Mouse (Mus musculus): Measurements from ENCODE around the gene Btbd35f13.
"Not testable (repeated sequence)": the region's sequence is repeated elsewhere in the genome, so short reads cannot be mapped to it uniquely, and the experiment has no call there.

Gene Btbd35f13

DNA sequence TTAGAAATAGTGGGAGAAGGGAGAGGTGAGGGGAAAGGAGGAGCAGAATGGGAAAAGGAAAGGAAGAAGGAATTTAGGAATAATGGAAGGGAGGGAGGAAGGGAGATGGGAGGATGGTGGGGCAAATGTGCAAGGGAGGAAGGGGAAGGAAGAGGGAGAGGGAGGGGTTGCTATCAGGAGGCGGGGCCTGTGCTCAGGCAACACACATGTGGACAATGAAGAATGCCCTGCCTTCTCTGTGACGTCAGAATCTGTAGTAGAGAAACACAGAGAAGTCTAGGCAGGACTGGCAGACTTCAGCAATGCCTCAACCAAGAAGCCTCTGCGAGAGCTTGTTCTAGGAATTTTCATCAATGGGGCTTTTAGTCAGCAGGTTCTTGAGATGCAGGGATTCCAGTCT is at the start of gene Btbd35f13:
Gene Btbd35f13, plus strand, starts transcription at position 301 of the 400 bp plus-strand sequence.
- in situ Hi-C loops (cut with MboI; ENCODE audit: low pct_unique_long_range_greater_than_20kb in 1 of 2, low sequenced_read_pairs in 2 of 2, unreplicated experiment in 1 of 2), result not testable (repeated sequence)

DNA sequence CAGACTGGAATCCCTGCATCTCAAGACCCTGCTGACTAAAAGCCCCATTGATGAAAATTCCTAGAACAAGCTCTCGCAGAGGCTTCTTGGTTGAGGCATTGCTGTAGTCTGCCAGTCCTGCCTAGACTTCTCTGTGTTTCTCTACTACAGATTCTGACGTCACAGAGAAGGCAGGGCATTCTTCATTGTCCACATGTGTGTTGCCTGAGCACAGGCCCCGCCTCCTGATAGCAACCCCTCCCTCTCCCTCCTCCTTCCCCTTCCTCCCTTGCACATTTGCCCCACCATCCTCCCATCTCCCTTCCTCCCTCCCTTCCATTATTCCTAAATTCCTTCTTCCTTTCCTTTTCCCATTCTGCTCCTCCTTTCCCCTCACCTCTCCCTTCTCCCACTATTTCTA is 45.3 kb downstream of the Btbd35f13 start, which contains the start of gene Btbd35f14:
Gene Btbd35f14, minus strand, starts transcription at position 101 of the 400 bp plus-strand sequence.
- in situ Hi-C loops (cut with MboI; ENCODE audit: low pct_unique_long_range_greater_than_20kb in 1 of 2, low sequenced_read_pairs in 2 of 2, unreplicated experiment in 1 of 2), result not testable (repeated sequence)
